Mouse (Mus musculus): ENCODE measurements around the gene Dip2c. TPM values are rescaled to one million over a fixed set of nuclear protein-coding genes. Genes with fewer than 3 reads are reported as not detected.

Dip2c gene
- polyA plus RNA-seq, 1 experiment from 2014 or later = 12.3 TPM

DNA sequence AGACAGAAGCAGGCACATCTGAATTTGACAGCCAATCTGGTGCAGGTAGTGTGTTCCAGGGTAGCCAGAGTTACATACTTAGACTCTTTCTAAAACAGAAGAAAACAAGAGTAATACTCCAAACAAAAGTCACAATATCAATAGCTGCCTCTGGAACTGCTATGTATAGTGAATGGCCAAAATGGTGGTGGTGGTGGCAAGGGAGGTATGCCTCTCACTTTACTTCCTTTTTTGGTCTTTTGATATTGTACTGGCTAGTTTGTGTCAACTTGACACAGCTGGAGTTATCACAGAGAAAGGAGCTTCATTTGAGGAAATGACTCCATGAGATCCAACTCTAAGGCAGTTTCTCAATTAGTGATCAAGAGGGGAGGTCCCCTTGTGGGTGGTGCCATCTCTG lies 148.1 kb downstream of the Dip2c start:
- Histone ChIP-seq H3K4me2 (ENCODE audit: low read length) (no peak overlapping the region), H3K4me3 (replicated peaks; ENCODE audit: low read length) (no peak overlapping the region), H3K9me3 (ENCODE audit: control insufficient read depth, low read length) (no peaks in the 10 kb centered on the region), H3K9ac (replicated peaks; ENCODE audit: low read depth, low read length) (no peak overlapping the region), H3K27ac (ENCODE audit: low read length) (no peak overlapping the region), H3K27me3 (replicated peaks; ENCODE audit: control insufficient read depth, insufficient read depth, low read length) (no peaks in the 10 kb centered on the region), H3K4me1 (replicated peaks; ENCODE audit: control insufficient read depth, insufficient read depth, low read length) (no peaks in the 10 kb centered on the region), H3K36me3 (ENCODE audit: control insufficient read depth, insufficient read depth) (no peaks in the 10 kb centered on the region)
- no peak for ATAC-seq

- no peak overlapping the region for H3K9ac ChIP-seq (replicated peaks; ENCODE audit: low read depth, low read length)
- H3K27ac ChIP-seq (ENCODE audit: low read length) = no peak overlapping the region
- no peak overlapping the region for H3K4me3 ChIP-seq (replicated peaks; ENCODE audit: low read length)
- H3K4me1 ChIP-seq (replicated peaks; ENCODE audit: control insufficient read depth, insufficient read depth, low read length) = no peaks in the 10 kb centered on the region
- ATAC-seq = no peak
- no peaks in the 10 kb centered on the region for H3K27me3 ChIP-seq (replicated peaks; ENCODE audit: control insufficient read depth, insufficient read depth, low read length)
- H3K36me3 ChIP-seq (ENCODE audit: control insufficient read depth, insufficient read depth) = no peaks in the 10 kb centered on the region
- no peak overlapping the region for H3K4me2 ChIP-seq (ENCODE audit: low read length)
- H3K9me3 ChIP-seq (ENCODE audit: control insufficient read depth, low read length) = no peaks in the 10 kb centered on the region; the same call in 1 of the 2 replicates
Observed at GRCm38 (mm10) chr13:9426267-9426666, 149.9 kb downstream of the Dip2c start.

DNA sequence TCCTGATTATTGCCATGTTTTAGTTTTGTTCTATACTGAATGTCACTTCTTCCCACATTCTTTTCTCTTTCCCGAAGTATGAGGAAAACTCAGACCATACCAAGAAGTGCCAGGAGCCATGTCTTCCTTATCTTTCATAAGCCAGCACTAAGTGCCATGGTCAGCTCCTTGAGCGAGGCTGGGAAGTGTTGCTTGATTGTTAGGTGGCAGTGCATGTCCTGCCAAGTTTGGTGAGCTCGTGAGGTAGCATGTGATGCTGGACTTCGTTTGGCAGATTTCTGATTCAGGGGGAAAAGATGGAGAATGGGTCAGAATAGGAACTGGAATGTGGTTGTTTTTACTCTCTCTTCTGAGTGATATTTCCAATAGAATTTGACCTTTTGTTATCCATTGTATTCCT lies 150.5 kb downstream of the Dip2c start:
- no peaks in the 10 kb centered on the region for H3K4me1 ChIP-seq (replicated peaks; ENCODE audit: control insufficient read depth, insufficient read depth, low read length)
- no peak overlapping the region for H3K9ac ChIP-seq (replicated peaks; ENCODE audit: low read depth, low read length)
- WGBS = 72% methylated on average over 4 of the region's 4 CpGs
- H3K4me2 ChIP-seq (ENCODE audit: low read length) = no peak overlapping the region
- no peak for ATAC-seq
- no peak overlapping the region for H3K4me3 ChIP-seq (replicated peaks; ENCODE audit: low read length)
- H3K27me3 ChIP-seq (replicated peaks; ENCODE audit: control insufficient read depth, insufficient read depth, low read length) = no peaks in the 10 kb centered on the region
- H3K9me3 ChIP-seq (ENCODE audit: control insufficient read depth, low read length) = no peaks in the 10 kb centered on the region; the same call in 1 of the 2 replicates
- no peaks in the 10 kb centered on the region for H3K36me3 ChIP-seq (ENCODE audit: control insufficient read depth, insufficient read depth)
- no peak overlapping the region for H3K27ac ChIP-seq (ENCODE audit: low read length)

DNA sequence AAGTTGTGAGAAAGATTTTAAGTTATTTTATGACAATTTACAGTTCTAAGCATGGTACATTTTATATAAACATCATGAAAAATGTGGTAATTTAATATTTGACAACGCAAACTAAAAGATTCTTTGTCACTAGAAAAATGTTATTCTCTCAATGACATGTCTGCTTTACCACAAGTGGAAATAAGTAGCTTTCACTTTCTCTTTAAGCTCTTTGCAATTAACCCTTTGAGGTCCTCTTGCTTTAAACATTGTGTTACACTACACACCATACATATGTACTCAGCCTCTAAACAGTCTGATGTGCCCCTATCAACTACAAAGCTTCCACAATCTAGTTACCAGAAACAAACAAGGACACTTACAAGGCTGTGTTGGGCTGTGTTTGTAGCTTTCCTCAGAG lies 153.6 kb downstream of the Dip2c start:
- no peak overlapping the region for H3K4me2 ChIP-seq (ENCODE audit: low read length)
- no peak overlapping the region for H3K9ac ChIP-seq (replicated peaks; ENCODE audit: low read depth, low read length)
- no peaks in the 10 kb centered on the region; the same call in 1 of the 2 replicates for H3K9me3 ChIP-seq (ENCODE audit: control insufficient read depth, low read length)
- no peaks in the 10 kb centered on the region for H3K4me1 ChIP-seq (replicated peaks; ENCODE audit: control insufficient read depth, insufficient read depth, low read length)
- H3K27me3 ChIP-seq (replicated peaks; ENCODE audit: control insufficient read depth, insufficient read depth, low read length) = no peaks in the 10 kb centered on the region
- ATAC-seq = no peak
- no peak overlapping the region for H3K4me3 ChIP-seq (replicated peaks; ENCODE audit: low read length)
- no peak overlapping the region for H3K27ac ChIP-seq (ENCODE audit: low read length)
- 92% methylated on average over 1 of the region's 1 CpGs for whole genome bisulfite sequencing
- no peaks in the 10 kb centered on the region for H3K36me3 ChIP-seq (ENCODE audit: control insufficient read depth, insufficient read depth)

DNA sequence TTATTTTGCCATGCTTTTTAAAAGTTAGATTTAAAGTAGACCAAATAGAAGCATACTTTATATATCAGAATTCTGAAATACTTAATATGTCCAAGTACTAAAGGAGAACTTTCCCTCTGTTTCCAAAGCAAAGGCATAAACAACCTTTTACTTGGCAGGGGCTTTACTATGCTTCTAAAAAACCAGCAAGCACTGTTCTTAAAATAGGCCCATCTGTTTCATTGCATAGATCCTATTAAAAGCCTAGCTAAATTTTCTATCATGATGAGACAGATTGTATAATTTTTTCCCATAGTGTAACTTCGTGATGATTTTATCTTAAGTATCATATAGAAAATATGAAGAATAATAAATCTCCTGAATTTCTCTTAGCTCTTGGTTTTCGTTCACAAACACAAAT lies 154.4 kb downstream of the Dip2c start:
- no peak overlapping the region for H3K9ac ChIP-seq (replicated peaks; ENCODE audit: low read depth, low read length)
- no peaks in the 10 kb centered on the region for H3K4me1 ChIP-seq (replicated peaks; ENCODE audit: control insufficient read depth, insufficient read depth, low read length)
- WGBS = 93% methylated on average over 2 of the region's 2 CpGs
- no peaks in the 10 kb centered on the region; the same call in 1 of the 2 replicates for H3K9me3 ChIP-seq (ENCODE audit: control insufficient read depth, low read length)
- no peak overlapping the region for H3K27ac ChIP-seq (ENCODE audit: low read length)
- H3K27me3 ChIP-seq (replicated peaks; ENCODE audit: control insufficient read depth, insufficient read depth, low read length) = no peaks in the 10 kb centered on the region
- no peaks in the 10 kb centered on the region for H3K36me3 ChIP-seq (ENCODE audit: control insufficient read depth, insufficient read depth)
- H3K4me3 ChIP-seq (replicated peaks; ENCODE audit: low read length) = no peak overlapping the region
- 0 out of 2 replicates have a peak, but pooled peaks have one; percentile 33 for ATAC-seq
- H3K4me2 ChIP-seq (ENCODE audit: low read length) = no peak overlapping the region

GRCm38 (mm10) chr13:9431441-9431840 lies 155.1 kb downstream of the Dip2c start:
- H3K4me2 ChIP-seq (ENCODE audit: low read length) = no peak overlapping the region
- H3K36me3 ChIP-seq (ENCODE audit: control insufficient read depth, insufficient read depth) = no peaks in the 10 kb centered on the region
- no peak for ATAC-seq
- H3K9ac ChIP-seq (replicated peaks; ENCODE audit: low read depth, low read length) = no peak overlapping the region
- no peak overlapping the region for H3K27ac ChIP-seq (ENCODE audit: low read length)
- H3K9me3 ChIP-seq (ENCODE audit: control insufficient read depth, low read length) = no peaks in the 10 kb centered on the region; the same call in 1 of the 2 replicates
- no peaks in the 10 kb centered on the region for H3K27me3 ChIP-seq (replicated peaks; ENCODE audit: control insufficient read depth, insufficient read depth, low read length)
- no peak overlapping the region for H3K4me3 ChIP-seq (replicated peaks; ENCODE audit: low read length)
- H3K4me1 ChIP-seq (replicated peaks; ENCODE audit: control insufficient read depth, insufficient read depth, low read length) = no peaks in the 10 kb centered on the region

GRCm38 (mm10) chr13:9443066-9443465 lies 166.7 kb downstream of the Dip2c start:
- Histone ChIP-seq H3K4me3 (replicated peaks; ENCODE audit: low read length) (no peak overlapping the region), H3K4me1 (replicated peaks; ENCODE audit: control insufficient read depth, insufficient read depth, low read length) (no peaks in the 10 kb centered on the region), H3K36me3 (ENCODE audit: control insufficient read depth, insufficient read depth) (no peaks in the 10 kb centered on the region), H3K27ac (ENCODE audit: low read length) (no peak overlapping the region), H3K27me3 (replicated peaks; ENCODE audit: control insufficient read depth, insufficient read depth, low read length) (no peaks in the 10 kb centered on the region), H3K9me3 (ENCODE audit: control insufficient read depth, low read length) (0 out of 2 replicates have a peak, but pooled peaks cover 2% of the 10 kb centered on the region), H3K9ac (replicated peaks; ENCODE audit: low read depth, low read length) (no peak overlapping the region), H3K4me2 (ENCODE audit: low read length) (no peak overlapping the region)
- WGBS = 90% methylated on average over 4 of the region's 4 CpGs
- no peak for ATAC-seq

GRCm38 (mm10) chr13:9445533-9446294 lies 169.4 kb downstream of the Dip2c start:
- no peak overlapping the region for H3K4me2 ChIP-seq (ENCODE audit: low read length)
- 87% methylated on average over 6 of the region's 6 CpGs for WGBS

GRCm38 (mm10) chr13:9446448-9447115 lies 170.3 kb downstream of the Dip2c start:
- 95% methylated on average over 4 of the region's 4 CpGs for WGBS
- Histone ChIP-seq H3K27ac (ENCODE audit: low read length) (no peak overlapping the region), H3K27me3 (replicated peaks; ENCODE audit: control insufficient read depth, insufficient read depth, low read length) (no peaks in the 10 kb centered on the region), H3K36me3 (ENCODE audit: control insufficient read depth, insufficient read depth) (no peaks in the 10 kb centered on the region), H3K9ac (replicated peaks; ENCODE audit: low read depth, low read length) (no peak overlapping the region), H3K9me3 (ENCODE audit: control insufficient read depth, low read length) (0 out of 2 replicates have a peak, but pooled peaks cover 2% of the 10 kb centered on the region), H3K4me2 (ENCODE audit: low read length) (no peak overlapping the region), H3K4me3 (replicated peaks; ENCODE audit: low read length) (no peak overlapping the region), H3K4me1 (replicated peaks; ENCODE audit: control insufficient read depth, insufficient read depth, low read length) (no peaks in the 10 kb centered on the region)
- ATAC-seq = no peak

More at GRCm38 (mm10) chr13:9445533-9446294, 169.4 kb downstream of the Dip2c start:
- no peak overlapping the region for H3K9ac ChIP-seq (replicated peaks; ENCODE audit: low read depth, low read length)
- H3K4me3 ChIP-seq (replicated peaks; ENCODE audit: low read length) = no peak overlapping the region
- H3K27me3 ChIP-seq (replicated peaks; ENCODE audit: control insufficient read depth, insufficient read depth, low read length) = no peaks in the 10 kb centered on the region
- no peak overlapping the region for H3K27ac ChIP-seq (ENCODE audit: low read length)
- no peaks in the 10 kb centered on the region for H3K4me1 ChIP-seq (replicated peaks; ENCODE audit: control insufficient read depth, insufficient read depth, low read length)
- no peak for ATAC-seq
- H3K36me3 ChIP-seq (ENCODE audit: control insufficient read depth, insufficient read depth) = no peaks in the 10 kb centered on the region
- 0 out of 2 replicates have a peak, but pooled peaks cover 2% of the 10 kb centered on the region for H3K9me3 ChIP-seq (ENCODE audit: control insufficient read depth, low read length)

Data from forebrain, embryonic 16.5 days (tissue).